Mouse (Mus musculus) MEL (cell line): ENCODE measurements around the gene Bmp2. TPM values are rescaled to one million over a fixed set of nuclear protein-coding genes. Genes with fewer than 3 reads are reported as not detected.

ENCODE experiments used
- DNase-seq: peaks from one replicate; pipeline ENCODE4 v3.0.0; 2011; ENCODE audit warnings: low read depth, low spot score
- H3K27ac ChIP-seq: 2 replicates; pipeline ENCODE4 v1.5.1; 2012; ENCODE audit warnings: low read depth, mild to moderate bottlenecking, control low read depth, low read length, moderate library complexity; ENCODE audit not compliant: control insufficient read depth
- H3K27me3 ChIP-seq, 2 experiments: fragments of 150-350 bp in 1 of 2; sonication (generic) in 1 of 2; 2 replicates each; pipeline ENCODE4 v1.6.1; 2012; ENCODE audit warnings: low read length in 2 of 2, mild to moderate bottlenecking in 2 of 2, improper control_type of control experiment in 1 of 2, moderate library complexity in 1 of 2; ENCODE audit not compliant: insufficient read depth in 2 of 2, control insufficient read depth in 1 of 2
- H3K36me3 ChIP-seq, 2 experiments: 2 replicates each; pipeline ENCODE4 v1.6.1; 2012 to 2014; ENCODE audit warnings: low read length in 2 of 2, improper control_type of control experiment in 1 of 2, inconsistent platforms in 1 of 2, mild to moderate bottlenecking in 1 of 2; ENCODE audit not compliant: insufficient read depth in 2 of 2, control insufficient read depth in 1 of 2
- H3K4me1 ChIP-seq, 2 experiments: fragments of 150-350 bp in 1 of 2; sonication (generic) in 1 of 2; 2 replicates each; pipeline ENCODE4 v1.6.1; 2012; ENCODE audit warnings: low read length in 2 of 2, improper control_type of control experiment in 1 of 2, mild to moderate bottlenecking in 1 of 2; ENCODE audit not compliant: insufficient read depth in 2 of 2, control insufficient read depth in 1 of 2
- H3K4me3 ChIP-seq, 2 experiments: fragments of 150-350 bp in 1 of 2; sonication (generic) in 1 of 2; 2 replicates each; pipeline ENCODE4 v1.5.1; 2012; ENCODE audit warnings: low read depth in 2 of 2, low read length in 2 of 2, mild to moderate bottlenecking in 2 of 2, moderate library complexity in 2 of 2, control low read depth in 1 of 2, improper control_type of control experiment in 1 of 2; ENCODE audit not compliant: control insufficient read depth in 1 of 2, insufficient read depth in 1 of 2
- H3K79me2 ChIP-seq: 2 replicates; pipeline ENCODE4 v1.6.1; 2012; ENCODE audit warnings: mild to moderate bottlenecking, low read length, moderate library complexity; ENCODE audit not compliant: control insufficient read depth, poor library complexity, insufficient read depth
- H3K9ac ChIP-seq: 2 replicates; pipeline ENCODE4 v1.6.1; 2012; ENCODE audit warnings: low read depth, mild to moderate bottlenecking, control low read depth, low read length, moderate library complexity; ENCODE audit not compliant: control insufficient read depth, poor library complexity, severe bottlenecking
- H3K9me3 ChIP-seq: fragments of 150-350 bp; sonication (generic); replicated peaks from 2 replicates; pipeline ENCODE4 v1.6.1; 2012; ENCODE audit warnings: mild to moderate bottlenecking, low read length, improper control_type of control experiment, moderate library complexity; ENCODE audit not compliant: insufficient read depth
- GATA1 ChIP-seq: IDR thresholded peaks from 2 replicates; pipeline ENCODE4 v1.6.1; 2011; ENCODE audit warnings: low read depth, low read length, improper control_type of control experiment
- HCFC1 ChIP-seq: IDR thresholded peaks from 2 replicates; pipeline ENCODE4 v1.6.1; 2012; ENCODE audit warnings: low read depth, mild to moderate bottlenecking, inconsistent platforms, low read length, improper control_type of control experiment, moderate library complexity
- KAT2A ChIP-seq: conservative IDR thresholded peaks from 2 replicates; pipeline ENCODE4 v1.6.1; 2012; ENCODE audit warnings: low read depth, low read length, improper control_type of control experiment, inconsistent platforms
- MXI1 ChIP-seq: IDR thresholded peaks from 2 replicates; pipeline ENCODE4 v1.6.1; 2011; ENCODE audit warnings: mild to moderate bottlenecking, low read depth, low read length, improper control_type of control experiment
- MYC ChIP-seq: IDR thresholded peaks from 2 replicates; pipeline ENCODE4 v1.6.1; 2011; ENCODE audit warnings: low read depth, mild to moderate bottlenecking, low read length, improper control_type of control experiment, moderate library complexity
- POLR2AphosphoS5 ChIP-seq: IDR thresholded peaks from 2 replicates; pipeline ENCODE4 v1.6.1; 2012; ENCODE audit warnings: low read depth, borderline replicate concordance, mild to moderate bottlenecking, inconsistent platforms, low read length, moderate library complexity, mixed read lengths
- RAD21 ChIP-seq: IDR thresholded peaks from 2 replicates; pipeline ENCODE4 v1.6.1; 2011; ENCODE audit warnings: mild to moderate bottlenecking, low read depth, low read length, improper control_type of control experiment
- USF1 ChIP-seq: IDR thresholded peaks from 2 replicates; pipeline ENCODE4 v1.6.1; 2014; ENCODE audit warnings: low read depth, mild to moderate bottlenecking, inconsistent platforms, low read length, improper control_type of control experiment, moderate library complexity
- ZKSCAN1 ChIP-seq: IDR thresholded peaks from 2 replicates; pipeline ENCODE4 v1.6.1; 2012; ENCODE audit warnings: low read depth, mild to moderate bottlenecking, inconsistent platforms, low read length, improper control_type of control experiment, moderate library complexity
- polyA plus RNA-seq, 2 experiments: library from polyadenylated mRNA; stranded (reverse) in 1 of 2; unstranded in 1 of 2; fragments of >175 nt in 1 of 2; fragments of >200 nt in 1 of 2; gene quantifications; 2 replicates each; pipeline versions ENCODE4 v1.2.1 to v1.2.4; 2012; ENCODE audit warnings: low replicate concordance in 2 of 2, low read depth in 1 of 2; ENCODE audit not compliant: insufficient read length in 2 of 2, insufficient read depth in 1 of 2, missing spikeins in 1 of 2
- total RNA-seq: library from RNA; depleted of rRNA; stranded (reverse); fragments of 300-350 nt; gene quantifications from 2 replicates; pipeline ENCODE4 v1.2.3, GENCODE M21; 2012

Gene Bmp2
- total and polyA plus RNA-seq, 3 experiments, result not detected

GRCm38 (mm10) chr2:133565424-133565823, 13.5 kb downstream of the Bmp2 start:
- Histone ChIP-seq H3K27ac (no peak overlapping the region), H3K9me3 (no peaks in the 10 kb centered on the region), H3K9ac (no peak overlapping the region), H3K4me3 (no peak overlapping the region), H3K79me2 (no peaks in the 10 kb centered on the region), H3K36me3 (no peaks in the 10 kb centered on the region), H3K27me3 (no peaks in the 10 kb centered on the region), H3K4me1 (0 out of 4 replicates have a peak, but pooled peaks cover 0 to 6% of the 10 kb centered on the region in 2 experiments)
- no peak for TF ChIP-seq HCFC1
- TF ChIP-seq MYC, result no peak
- TF ChIP-seq ZKSCAN1, result no peak
- no peak for TF ChIP-seq RAD21
- TF ChIP-seq GATA1, result no peak
- no peak for DNase-seq

GRCm38 (mm10) chr2:133565995-133566710, 14.2 kb downstream of the Bmp2 start:
- no peak overlapping the region for H3K9ac ChIP-seq
- no peaks in the 10 kb centered on the region for H3K27me3 ChIP-seq
- DNase-seq, result no peak
- no peak overlapping the region for H3K27ac ChIP-seq
- no peak overlapping the region for H3K4me3 ChIP-seq
- 0 out of 4 replicates have a peak, but pooled peaks cover 0 to 6% of the 10 kb centered on the region in 2 experiments for H3K4me1 ChIP-seq
- no peaks in the 10 kb centered on the region for H3K9me3 ChIP-seq
- no peaks in the 10 kb centered on the region for H3K36me3 ChIP-seq
- TF ChIP-seq USF1, result no peak
- TF ChIP-seq, all 39 proteins: peak for 0
- no peaks in the 10 kb centered on the region for H3K79me2 ChIP-seq

GRCm38 (mm10) chr2:133591562-133592255, 39.8 kb downstream of the Bmp2 start:
- H3K9ac ChIP-seq, result no peak overlapping the region
- TF ChIP-seq GATA1 (no peak), RAD21 (no peak), POLR2AphosphoS5 (no peak), MXI1 (no peak), KAT2A (no peak)
- H3K27me3 ChIP-seq, result no peaks in the 10 kb centered on the region
- DNase-seq, result no peak
- no peaks in the 10 kb centered on the region for H3K4me1 ChIP-seq
- no peak overlapping the region for H3K27ac ChIP-seq
- no peaks in the 10 kb centered on the region for H3K9me3 ChIP-seq
- H3K79me2 ChIP-seq, result no peaks in the 10 kb centered on the region
- H3K36me3 ChIP-seq, result no peaks in the 10 kb centered on the region
- no peak overlapping the region for H3K4me3 ChIP-seq
